Mouse (Mus musculus) heart, embryonic 13.5 days (tissue): ENCODE measurements around the gene Polr3k. TPM values are rescaled to one million over a fixed set of nuclear protein-coding genes. Genes with fewer than 3 reads are reported as not detected.

Source experiments
- ATAC-seq: fragments of 200-750 bp; cut with Nextera tagmentation; 2 replicates; pipeline ENCODE4 v1.8.0; 2017; ENCODE audit warnings: moderate TSS enrichment; ENCODE audit not compliant: insufficient number of reproducible peaks, low FRiP score, low TSS enrichment; ENCODE audit errors: extremely low read depth
- H3K27ac ChIP-seq: fragments of 300-500 bp; sonication (generic); replicated peaks from 2 replicates; pipeline ENCODE4 v1.5.1; 2015; ENCODE audit warnings: moderate library complexity, mild to moderate bottlenecking, inconsistent platforms
- H3K27me3 ChIP-seq: fragments of 300-500 bp; sonication (generic); replicated peaks from 2 replicates; pipeline ENCODE4 v1.6.1; 2015; ENCODE audit warnings: mild to moderate bottlenecking, inconsistent platforms
- H3K36me3 ChIP-seq: fragments of 300-500 bp; sonication (generic); 2 replicates; pipeline ENCODE4 v1.6.1; 2015; ENCODE audit warnings: mild to moderate bottlenecking, inconsistent platforms
- H3K4me1 ChIP-seq: fragments of 300-500 bp; sonication (generic); 2 replicates; pipeline ENCODE4 v1.6.1; 2015; ENCODE audit warnings: inconsistent platforms
- H3K4me2 ChIP-seq: fragments of 300-500 bp; sonication (generic); 2 replicates; pipeline ENCODE4 v1.6.1; 2015; ENCODE audit warnings: inconsistent platforms, mild to moderate bottlenecking, moderate library complexity
- H3K4me3 ChIP-seq: fragments of 300-500 bp; sonication (generic); 2 replicates; pipeline ENCODE4 v1.5.1; 2015; ENCODE audit warnings: moderate library complexity, mild to moderate bottlenecking, inconsistent platforms
- H3K9ac ChIP-seq: fragments of 300-500 bp; sonication (generic); 2 replicates; pipeline ENCODE4 v1.6.1; 2015; ENCODE audit warnings: inconsistent platforms, mild to moderate bottlenecking, moderate library complexity
- H3K9me3 ChIP-seq: fragments of 300-500 bp; sonication (generic); 2 replicates; pipeline ENCODE4 v1.6.1; 2016; ENCODE audit warnings: inconsistent platforms
- WGBS: fragments of 180-500 bp; shearing (Covaris S2); methylation state at CpG from one replicate; pipeline ENCODE4 v1.1.7; 2015; ENCODE audit warnings: mixed read lengths; 5-methylcytosine and 5-hydroxymethylcytosine counted together
- polyA plus RNA-seq: library from polyadenylated mRNA; unstranded; fragments of >200 nt; fragmentation: Nextera tagmentation; extraction: Ambion mirVana; gene quantifications from 2 replicates; pipeline ENCODE4 v1.2.1, GENCODE M21; 2015

The Polr3k gene
- polyA plus RNA-seq, 1 experiment from 2014 or later: 45.2 TPM

DNA sequence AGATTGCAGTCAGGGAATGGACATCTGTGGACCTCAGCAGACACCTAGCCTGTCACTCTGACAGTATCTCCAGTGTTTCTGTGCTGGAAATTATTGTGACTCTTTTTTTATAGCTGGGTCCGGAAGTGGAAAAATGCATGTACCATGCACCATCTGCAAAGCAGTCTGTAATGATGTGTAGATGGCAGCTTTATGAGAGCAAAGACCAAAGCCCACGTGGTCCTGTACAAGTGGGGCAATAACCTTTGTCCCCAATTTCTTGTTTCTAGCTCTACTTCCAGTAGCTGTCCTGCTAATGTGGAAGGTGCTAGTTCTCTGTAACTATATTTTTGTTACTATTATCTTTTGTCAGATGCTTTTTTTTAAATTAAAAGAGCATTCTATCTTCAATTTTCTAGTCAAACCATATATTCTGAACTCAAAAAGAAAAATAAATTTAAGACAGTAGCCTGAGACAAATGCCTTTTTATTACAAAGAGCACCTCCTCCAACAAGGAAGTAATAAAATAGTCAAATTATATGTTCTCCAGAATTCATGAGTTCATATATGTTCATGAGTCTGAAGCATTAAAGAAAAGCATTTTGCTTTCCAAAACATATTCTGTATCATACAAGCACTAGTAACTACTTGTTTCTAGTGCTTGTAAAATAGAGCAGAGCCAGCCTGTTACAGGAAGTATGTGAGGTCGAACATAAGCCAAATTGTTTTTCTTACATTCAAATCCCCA, 19.0 kb downstream of the Polr3k start:
- ATAC-seq: no peak
- no peaks in the 10 kb centered on the region for H3K27me3 ChIP-seq
- H3K27ac ChIP-seq: no peak overlapping the region
- H3K9me3 ChIP-seq: no peaks in the 10 kb centered on the region
- no peaks in the 10 kb centered on the region for H3K4me1 ChIP-seq
- no peak overlapping the region for H3K9ac ChIP-seq
- H3K4me2 ChIP-seq: no peak overlapping the region
- H3K36me3 ChIP-seq: no peaks in the 10 kb centered on the region
- 78% methylated on average over 3 of the region's 3 CpGs for WGBS
- H3K4me3 ChIP-seq: no peak overlapping the region

DNA sequence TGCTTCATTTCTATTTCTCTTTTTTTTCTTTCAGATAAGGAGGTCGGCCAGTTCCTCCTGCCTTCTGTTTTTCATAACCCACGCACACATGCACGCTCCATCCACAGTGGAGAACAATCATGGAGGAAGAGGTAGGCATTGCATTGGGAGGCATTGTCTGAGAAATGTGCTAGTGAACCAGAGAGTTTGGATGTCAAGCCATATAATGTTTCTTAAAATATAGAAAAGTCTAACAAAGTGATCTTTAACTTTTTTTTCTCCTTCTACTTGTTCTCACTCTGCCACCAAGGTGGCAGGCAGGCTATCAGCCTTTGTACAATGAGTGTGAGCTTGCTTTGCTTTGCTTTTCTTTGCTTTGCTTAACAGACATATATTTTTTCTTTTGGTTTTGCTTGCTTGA, 53.7 kb downstream of the Polr3k start:
- Histone ChIP-seq H3K4me3 (no peak overlapping the region), H3K9me3 (peaks cover 4% of the 10 kb centered on the region; the same call in 1 of the 2 replicates), H3K4me2 (no peak overlapping the region), H3K36me3 (no peaks in the 10 kb centered on the region), H3K27ac (no peak overlapping the region), H3K4me1 (no peaks in the 10 kb centered on the region), H3K9ac (no peak overlapping the region), H3K27me3 (no peaks in the 10 kb centered on the region)
- no peak for ATAC-seq
- 44% methylated on average over 3 of the region's 3 CpGs for WGBS

DNA sequence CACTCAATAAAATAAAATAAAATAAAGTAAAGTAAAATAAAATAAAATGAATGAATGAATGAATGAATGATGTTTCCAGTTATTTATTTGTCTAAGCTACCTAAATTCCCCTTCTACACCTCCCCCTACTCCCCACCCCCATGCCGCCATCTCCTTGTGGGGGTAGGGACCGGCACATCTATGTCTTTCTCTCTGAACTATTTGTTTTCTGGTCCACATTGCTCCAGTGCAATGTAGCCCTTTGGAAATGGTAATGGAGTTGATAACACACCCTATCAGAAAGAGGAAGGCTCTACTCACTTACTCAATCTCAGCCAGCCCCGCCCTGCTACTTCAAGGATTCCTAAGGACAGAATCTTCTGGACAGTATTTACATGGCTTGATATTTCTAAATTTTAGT, 54.4 kb downstream of the Polr3k start:
- H3K9ac ChIP-seq: no peak overlapping the region
- no peak overlapping the region for H3K4me3 ChIP-seq
- no peak overlapping the region for H3K4me2 ChIP-seq
- H3K36me3 ChIP-seq: no peaks in the 10 kb centered on the region
- peak; percentile 81 for ATAC-seq
- H3K9me3 ChIP-seq: peaks cover 4% of the 10 kb centered on the region; the same call in 1 of the 2 replicates
- no peak overlapping the region for H3K27ac ChIP-seq
- no peaks in the 10 kb centered on the region for H3K4me1 ChIP-seq
- WGBS: 46% methylated on average over 3 of the region's 3 CpGs
- H3K27me3 ChIP-seq: no peaks in the 10 kb centered on the region

Other genes with a start within 250 kb of the Polr3k start
- 0.27 TPM in 1 of 2 replicates, not detected in the other for gene Gm29797, start 207.3 kb upstream of the Polr3k start, polyA plus RNA-seq
- gene Sox18, start 192.7 kb upstream of the Polr3k start, polyA plus RNA-seq: 34.7 and 36.1 TPM in 2 replicates
- gene Tcea2, start 184.0 kb upstream of the Polr3k start, polyA plus RNA-seq: 15.2 and 17.1 TPM in 2 replicates
- 43.5 and 44.2 TPM in 2 replicates for gene Rgs19, start 170.4 kb upstream of the Polr3k start, polyA plus RNA-seq
- not detected in 2 replicates for gene Lkaaear1, start 165.9 kb upstream of the Polr3k start, polyA plus RNA-seq
- 4.9 and 5.0 TPM in 2 replicates for gene Oprl1, start 149.3 kb upstream of the Polr3k start, polyA plus RNA-seq
- 0.08 and 0.17 TPM in 2 replicates for gene Myt1, start 101.0 kb upstream of the Polr3k start, polyA plus RNA-seq
- gene Pcmtd2, start 26.5 kb upstream of the Polr3k start, polyA plus RNA-seq: 23.5 and 23.6 TPM in 2 replicates
- not detected in 2 replicates for gene Gm14496, start 126.8 kb downstream of the Polr3k start, polyA plus RNA-seq